Mouse (Mus musculus): ENCODE data around the gene Sltm. TPM values are rescaled to one million over a fixed set of nuclear protein-coding genes. Genes with fewer than 3 reads are reported as not detected.

The Sltm gene
- polyA plus RNA-seq, 1 experiment from 2014 or later: 44.1 TPM

GRCm38 (mm10) chr9:70510998-70511583 is 31.5 kb upstream of the Sltm start:
- ATAC-seq: no peak; the same call in 1 of the 2 replicates

GRCm38 (mm10) chr9:70511681-70512080 is 30.9 kb upstream of the Sltm start:
- 0 out of 2 replicates have a peak, but pooled peaks cover 4% of the 10 kb centered on the region for H3K4me1 ChIP-seq (ENCODE audit: control insufficient read depth, insufficient read depth, low read length)
- WGBS: 74% methylated on average over 7 of the region's 7 CpGs
- H3K4me3 ChIP-seq (ENCODE audit: low read length): no peak overlapping the region
- no peak overlapping the region for H3K27ac ChIP-seq (ENCODE audit: low read length)
- H3K9me3 ChIP-seq (ENCODE audit: control insufficient read depth, low read length): no peaks in the 10 kb centered on the region
- no peak for ATAC-seq
- H3K4me2 ChIP-seq (ENCODE audit: low read depth, low read length): no peak overlapping the region
- H3K36me3 ChIP-seq (ENCODE audit: control insufficient read depth, insufficient read depth, low read length): no peaks in the 10 kb centered on the region
- no peak overlapping the region for H3K9ac ChIP-seq (ENCODE audit: low read depth, low read length)
- no peaks in the 10 kb centered on the region for H3K27me3 ChIP-seq (replicated peaks; ENCODE audit: control insufficient read depth, insufficient read depth, low read length)

More at GRCm38 (mm10) chr9:70510998-70511583, 31.5 kb upstream of the Sltm start:
- H3K4me2 ChIP-seq (ENCODE audit: low read depth, low read length): no peak overlapping the region
- no peaks in the 10 kb centered on the region for H3K9me3 ChIP-seq (ENCODE audit: control insufficient read depth, low read length)
- no peaks in the 10 kb centered on the region for H3K36me3 ChIP-seq (ENCODE audit: control insufficient read depth, insufficient read depth, low read length)
- 0 out of 2 replicates have a peak, but pooled peaks cover 4% of the 10 kb centered on the region for H3K4me1 ChIP-seq (ENCODE audit: control insufficient read depth, insufficient read depth, low read length)
- 56% methylated on average over 10 of the region's 10 CpGs for WGBS
- H3K27ac ChIP-seq (ENCODE audit: low read length): no peak overlapping the region
- no peak overlapping the region for H3K4me3 ChIP-seq (ENCODE audit: low read length)
- no peaks in the 10 kb centered on the region for H3K27me3 ChIP-seq (replicated peaks; ENCODE audit: control insufficient read depth, insufficient read depth, low read length)
- H3K9ac ChIP-seq (ENCODE audit: low read depth, low read length): no peak overlapping the region

GRCm38 (mm10) chr9:70520651-70521050 is 21.9 kb upstream of the Sltm start:
- Histone ChIP-seq H3K9ac (ENCODE audit: low read depth, low read length) (no peak overlapping the region), H3K9me3 (ENCODE audit: control insufficient read depth, low read length) (no peaks in the 10 kb centered on the region), H3K36me3 (ENCODE audit: control insufficient read depth, insufficient read depth, low read length) (no peaks in the 10 kb centered on the region), H3K4me2 (ENCODE audit: low read depth, low read length) (no peak overlapping the region), H3K4me1 (ENCODE audit: control insufficient read depth, insufficient read depth, low read length) (no peaks in the 10 kb centered on the region), H3K4me3 (ENCODE audit: low read length) (no peak overlapping the region), H3K27me3 (replicated peaks; ENCODE audit: control insufficient read depth, insufficient read depth, low read length) (no peaks in the 10 kb centered on the region), H3K27ac (ENCODE audit: low read length) (no peak overlapping the region)
- ATAC-seq: no peak
- 84% methylated on average over 3 of the region's 3 CpGs for WGBS

GRCm38 (mm10) chr9:70523813-70524212 is 18.7 kb upstream of the Sltm start:
- H3K4me1 ChIP-seq (ENCODE audit: control insufficient read depth, insufficient read depth, low read length): no peaks in the 10 kb centered on the region
- no peak overlapping the region for H3K4me3 ChIP-seq (ENCODE audit: low read length)
- H3K9ac ChIP-seq (ENCODE audit: low read depth, low read length): no peak overlapping the region
- H3K4me2 ChIP-seq (ENCODE audit: low read depth, low read length): no peak overlapping the region
- WGBS: 92% methylated on average over 3 of the region's 3 CpGs
- H3K27me3 ChIP-seq (replicated peaks; ENCODE audit: control insufficient read depth, insufficient read depth, low read length): no peaks in the 10 kb centered on the region
- no peak overlapping the region for H3K27ac ChIP-seq (ENCODE audit: low read length)
- H3K36me3 ChIP-seq (ENCODE audit: control insufficient read depth, insufficient read depth, low read length): no peaks in the 10 kb centered on the region
- H3K9me3 ChIP-seq (ENCODE audit: control insufficient read depth, low read length): no peaks in the 10 kb centered on the region
- ATAC-seq: no peak

- 88% methylated on average over 7 of the region's 7 CpGs for WGBS
- ATAC-seq: no peak
Measured at GRCm38 (mm10) chr9:70524366-70524765, 18.2 kb upstream of the Sltm start.

GRCm38 (mm10) chr9:70533328-70533727 is 9.2 kb upstream of the Sltm start:
- H3K27me3 ChIP-seq (replicated peaks; ENCODE audit: control insufficient read depth, insufficient read depth, low read length): no peaks in the 10 kb centered on the region
- no peak overlapping the region for H3K9ac ChIP-seq (ENCODE audit: low read depth, low read length)
- H3K9me3 ChIP-seq (ENCODE audit: control insufficient read depth, low read length): no peaks in the 10 kb centered on the region
- no peak for ATAC-seq
- H3K4me2 ChIP-seq (ENCODE audit: low read depth, low read length): no peak overlapping the region
- H3K4me3 ChIP-seq (ENCODE audit: low read length): no peak overlapping the region
- H3K4me1 ChIP-seq (ENCODE audit: control insufficient read depth, insufficient read depth, low read length): no peaks in the 10 kb centered on the region
- WGBS: 70% methylated on average over 3 of the region's 3 CpGs
- H3K36me3 ChIP-seq (ENCODE audit: control insufficient read depth, insufficient read depth, low read length): no peaks in the 10 kb centered on the region
- H3K27ac ChIP-seq (ENCODE audit: low read length): no peak overlapping the region

More at GRCm38 (mm10) chr9:70524366-70524765, 18.2 kb upstream of the Sltm start:
- Histone ChIP-seq H3K27ac (ENCODE audit: low read length) (no peak overlapping the region), H3K4me1 (ENCODE audit: control insufficient read depth, insufficient read depth, low read length) (no peaks in the 10 kb centered on the region), H3K4me2 (ENCODE audit: low read depth, low read length) (no peak overlapping the region), H3K9ac (ENCODE audit: low read depth, low read length) (no peak overlapping the region), H3K4me3 (ENCODE audit: low read length) (no peak overlapping the region), H3K9me3 (ENCODE audit: control insufficient read depth, low read length) (no peaks in the 10 kb centered on the region), H3K27me3 (replicated peaks; ENCODE audit: control insufficient read depth, insufficient read depth, low read length) (no peaks in the 10 kb centered on the region), H3K36me3 (ENCODE audit: control insufficient read depth, insufficient read depth, low read length) (no peaks in the 10 kb centered on the region)

- Histone ChIP-seq H3K36me3 (ENCODE audit: control insufficient read depth, insufficient read depth, low read length) (no peaks in the 10 kb centered on the region), H3K4me1 (ENCODE audit: control insufficient read depth, insufficient read depth, low read length) (no peaks in the 10 kb centered on the region), H3K27me3 (replicated peaks; ENCODE audit: control insufficient read depth, insufficient read depth, low read length) (no peaks in the 10 kb centered on the region), H3K9me3 (ENCODE audit: control insufficient read depth, low read length) (no peaks in the 10 kb centered on the region), H3K27ac (ENCODE audit: low read length) (no peak overlapping the region), H3K4me2 (ENCODE audit: low read depth, low read length) (peak overlapping the region; percentile 88), H3K4me3 (ENCODE audit: low read length) (peak overlapping the region; percentile 86), H3K9ac (ENCODE audit: low read depth, low read length) (peak overlapping the region; percentile 76; the same call in 1 of the 2 replicates)
- ATAC-seq: no peak
- 14% methylated on average over 6 of the region's 6 CpGs for WGBS
Measured at GRCm38 (mm10) chr9:70541584-70541983, 970 bp upstream of the Sltm start.

GRCm38 (mm10) chr9:70543048-70543880 is 710 bp downstream of the Sltm start:
- under 1% methylated on average over 64 of the region's 64 CpGs for WGBS
- ATAC-seq: peak; percentile 79
- peak overlapping the region; percentile 67 for H3K4me2 ChIP-seq (ENCODE audit: low read depth, low read length)
- H3K9ac ChIP-seq (ENCODE audit: low read depth, low read length): peak overlapping the region; percentile 97
- peak overlapping the region; percentile 86 for H3K4me3 ChIP-seq (ENCODE audit: low read length)
- H3K9me3 ChIP-seq (ENCODE audit: control insufficient read depth, low read length): no peaks in the 10 kb centered on the region
- peak overlapping the region; percentile 100 for H3K27ac ChIP-seq (ENCODE audit: low read length)
- no peaks in the 10 kb centered on the region for H3K27me3 ChIP-seq (replicated peaks; ENCODE audit: control insufficient read depth, insufficient read depth, low read length)
- H3K36me3 ChIP-seq (ENCODE audit: control insufficient read depth, insufficient read depth, low read length): no peaks in the 10 kb centered on the region
- no peaks in the 10 kb centered on the region for H3K4me1 ChIP-seq (ENCODE audit: control insufficient read depth, insufficient read depth, low read length)

- no peaks in the 10 kb centered on the region for H3K36me3 ChIP-seq (ENCODE audit: control insufficient read depth, insufficient read depth, low read length)
- no peaks in the 10 kb centered on the region for H3K4me1 ChIP-seq (ENCODE audit: control insufficient read depth, insufficient read depth, low read length)
- H3K9me3 ChIP-seq (ENCODE audit: control insufficient read depth, low read length): no peaks in the 10 kb centered on the region
- no peak overlapping the region for H3K9ac ChIP-seq (ENCODE audit: low read depth, low read length)
- no peak overlapping the region for H3K27ac ChIP-seq (ENCODE audit: low read length)
- H3K4me2 ChIP-seq (ENCODE audit: low read depth, low read length): peak overlapping the region; percentile 45
- WGBS: 38% methylated on average over 5 of the region's 5 CpGs
- H3K27me3 ChIP-seq (replicated peaks; ENCODE audit: control insufficient read depth, insufficient read depth, low read length): no peaks in the 10 kb centered on the region
- peak overlapping the region; percentile 37 for H3K4me3 ChIP-seq (ENCODE audit: low read length)
- ATAC-seq: no peak
Measured at GRCm38 (mm10) chr9:70543985-70544384, 1.4 kb downstream of the Sltm start.
